Comparison of ENCODE assay signal across 9 mouse cellular contexts in genomic region chr5:148634919-148635356, GRCm38 (mm10).
DNase-seq lines count a peak whose midpoint lies in the region; ATAC-seq and TF ChIP-seq lines count a peak whose summit lies in the region.
"Had no signal": no experiment of that assay in that cellular context is flagged by ENCODE, and none has a peak within 500 bp of the region (broad histone marks: within the 10 kb centered on the region; RNA-seq: fewer than 3 reads in every experiment).

No protein-coding gene starts in this region.

- no peak overlapping the region for H3K4me3 ChIP-seq in thymus, adult 2 months (ENCODE audit: control insufficient read depth, insufficient read depth, low read length)
- H3K4me3 ChIP-seq: hindbrain, embryonic 13.5 days had no signal

- peak; percentile 14; the same call in 1 of the 2 replicates for ATAC-seq in monocyte, adult 5-6 weeks (replicated peaks; ENCODE audit: insufficient number of reproducible peaks, low FRiP score, low TSS enrichment, poor library complexity, severe bottlenecking)

- H3K27me3 ChIP-seq in thymus, adult 2 months (ENCODE audit: control insufficient read depth, insufficient read depth, low read length) = no peaks in the 10 kb centered on the region
- H3K27me3 ChIP-seq: hindbrain, embryonic 13.5 days had no signal

- peak; percentile 28 to 31 for DNase-seq in kidney, postnatal 4 days
- no peak for DNase-seq in kidney, adult 8-10 months
- DNase-seq in brain, embryonic 14.5 days (ENCODE audit: low read depth) = peak; percentile 72
- peak; percentile 33 to 50 for DNase-seq in layer of hippocampus, postnatal 10 days (ENCODE audit: low spot score in 2 of 2)
- DNase-seq in gastrocnemius, postnatal 10 days = no peak
- DNase-seq in gastrocnemius, postnatal 4 days (ENCODE audit: low spot score in 2 of 2) = no peak
- no peak for DNase-seq in thymus, adult 2 months

- peaks cover 3% of the 10 kb centered on the region; the same call in 1 of the 2 replicates for H3K4me1 ChIP-seq in thymus, adult 2 months (replicated peaks; ENCODE audit: control insufficient read depth, insufficient read depth, low read length)

- 70% methylated on average over 11 of the region's 11 CpGs for WGBS in thymus, adult 2 months

- no peaks in the 10 kb centered on the region for H3K36me3 ChIP-seq in thymus, adult 2 months (ENCODE audit: control insufficient read depth, insufficient read depth, low read length)
- H3K36me3 ChIP-seq: hindbrain, embryonic 13.5 days had no signal

- no peak overlapping the region for H3K27ac ChIP-seq in thymus, adult 2 months (ENCODE audit: control insufficient read depth, insufficient read depth, low read length)

- TF ChIP-seq POLR2A in brain, embryonic 14.5 days (IDR thresholded peaks at IDR 0.05; ENCODE audit: borderline replicate concordance, extremely low read depth, insufficient read depth, insufficient read length, poor library complexity, severe bottlenecking) = no peak
- no peak for TF ChIP-seq POLR2A in thymus, adult 2 months (IDR thresholded peaks at IDR 0.05; ENCODE audit: control insufficient read depth, extremely low read depth, insufficient read depth, low read length, poor library complexity)

- no peak for TF ChIP-seq CTCF in brain, embryonic 14.5 days (IDR thresholded peaks at IDR 0.05; ENCODE audit: borderline replicate concordance, extremely low read depth, insufficient read depth, insufficient read length)
- no peak for TF ChIP-seq CTCF in thymus, adult 2 months (IDR thresholded peaks at IDR 0.05; ENCODE audit: borderline replicate concordance, control insufficient read depth, extremely low read depth, insufficient read depth, low read length, poor library complexity)

Comparison
In these comparisons a context has a peak if more than half of its experiments do, and no peak if none do; other contexts are left out.
1. DNase-seq: peak in kidney, postnatal 4 days (2 of 2), brain, embryonic 14.5 days (single experiment) and layer of hippocampus, postnatal 10 days (2 of 2); none in kidney, adult 8-10 months (0 of 2), gastrocnemius, postnatal 10 days (single experiment), gastrocnemius, postnatal 4 days (0 of 2) and thymus, adult 2 months (single experiment).